Mouse (Mus musculus): ENCODE data around the gene Ccdc71. TPM values are rescaled to one million over a fixed set of nuclear protein-coding genes. Genes with fewer than 3 reads are reported as not detected.
A peak's percentile ranks its signal among the peaks of the same experiment; 100 is the strongest.

The Ccdc71 gene
- total RNA-seq, 2 experiments from 2014 or later: 15.0 to 17.7 TPM

DNA sequence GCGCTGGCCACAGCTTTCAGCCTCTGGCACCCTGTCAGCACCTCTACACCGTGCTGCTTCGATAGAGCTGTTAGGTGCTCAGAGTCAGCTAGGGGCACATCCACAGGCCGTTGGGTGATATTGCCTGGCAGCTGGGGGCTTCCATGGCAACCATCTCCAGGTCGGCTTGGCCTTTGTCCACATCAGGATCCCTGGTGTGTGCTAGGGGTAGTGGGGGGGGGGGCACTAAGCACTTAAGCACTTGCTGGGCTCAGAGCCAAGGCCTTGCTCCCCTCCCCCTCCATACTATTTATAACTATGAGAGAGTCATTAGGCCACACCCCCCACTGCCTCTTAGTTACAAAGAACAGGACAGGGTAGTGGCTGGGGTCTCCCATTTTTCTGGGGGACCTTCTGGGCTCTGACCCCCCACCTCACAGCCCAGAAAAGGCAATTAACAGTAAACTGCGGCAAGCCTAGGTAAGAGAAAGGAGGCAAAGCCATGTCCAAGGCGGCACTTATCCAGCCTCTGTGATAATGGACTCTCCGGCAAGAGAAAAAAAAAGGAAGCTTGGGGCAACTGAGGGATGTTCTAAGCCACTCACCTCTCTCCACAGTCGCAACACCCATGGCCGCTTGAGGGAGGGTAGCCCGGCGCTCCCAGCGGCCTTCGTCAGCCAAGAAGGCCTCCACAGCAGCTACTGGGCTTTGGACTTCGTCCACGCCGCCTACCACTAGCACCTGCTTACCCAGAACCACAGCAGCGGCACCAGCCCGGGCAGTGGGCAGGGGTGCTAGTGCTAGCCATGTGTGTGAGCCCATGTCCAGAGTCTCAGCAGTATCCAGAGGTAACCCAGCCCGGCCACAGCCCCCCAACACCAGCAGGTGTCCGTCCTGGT, 9.8 kb upstream of the Ccdc71 start:
- H3K27ac ChIP-seq: peak overlapping the region; percentile 31; the same call in 1 of the 2 replicates
- no peak for DNase-seq
- intact Hi-C loops (cut with DNase I): loop anchor here (10.0 kb wide), 1 partner anchor 66 kb away; no protein-coding TSS in a partner anchor
- no peak overlapping the region for H3K4me3 ChIP-seq
- no peak for TF ChIP-seq CTCF (IDR thresholded peaks at IDR 0.05)

DNA sequence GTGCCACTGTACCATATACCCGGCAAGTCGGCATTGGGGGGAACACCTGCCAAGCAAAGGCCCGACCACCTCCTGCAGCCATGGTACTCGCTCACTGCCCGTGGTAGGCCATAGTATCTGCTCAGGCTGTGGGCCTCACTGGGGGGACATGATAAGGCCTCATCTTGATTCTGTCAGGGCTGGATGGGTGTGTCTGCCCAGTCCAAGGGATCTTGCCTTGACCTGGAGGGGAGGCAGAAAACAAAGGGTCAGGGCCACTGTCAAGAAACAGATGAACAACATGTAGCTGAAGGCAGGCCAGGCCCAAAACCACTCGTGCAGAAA, 9.2 kb upstream of the Ccdc71 start:
- intact Hi-C loops (cut with DNase I): loop anchor here (10.0 kb wide), 1 partner anchor 66 kb away; no protein-coding TSS in a partner anchor
- no peak for TF ChIP-seq CTCF (IDR thresholded peaks at IDR 0.05)
- Histone ChIP-seq H3K27ac (peak overlapping the region; percentile 31; the same call in 1 of the 2 replicates), H3K4me3 (no peak overlapping the region)
- DNase-seq: no peak

- TF ChIP-seq CTCF (IDR thresholded peaks at IDR 0.05): no peak
- Histone ChIP-seq H3K4me3 (peak overlapping the region; percentile 73), H3K27ac (peak overlapping the region; percentile 79)
- DNase-seq: no peak
- intact Hi-C loops (cut with DNase I): loop anchor here (10.0 kb wide), 1 partner anchor 67 kb away; no protein-coding TSS in a partner anchor
These were observed 8.7 kb upstream of the Ccdc71 start for GRCm38 (mm10) chr9:108451519-108452160.

- intact Hi-C loops (cut with DNase I): loop anchor here (10.0 kb wide), 1 partner anchor 68 kb away; no protein-coding TSS in a partner anchor
- Histone ChIP-seq H3K27ac (peak overlapping the region; percentile 79), H3K4me3 (peak overlapping the region; percentile 73)
- TF ChIP-seq CTCF (IDR thresholded peaks at IDR 0.05): no peak; the same call in 1 of the 2 replicates
- peak; percentile 92 for DNase-seq
These were observed 7.9 kb upstream of the Ccdc71 start for GRCm38 (mm10) chr9:108452291-108452906.

- Histone ChIP-seq H3K4me3 (peak overlapping the region; percentile 73), H3K27ac (peak overlapping the region; percentile 79)
- no peak for TF ChIP-seq CTCF (IDR thresholded peaks at IDR 0.05)
These were observed 7.4 kb upstream of the Ccdc71 start for GRCm38 (mm10) chr9:108452911-108453310.

DNA sequence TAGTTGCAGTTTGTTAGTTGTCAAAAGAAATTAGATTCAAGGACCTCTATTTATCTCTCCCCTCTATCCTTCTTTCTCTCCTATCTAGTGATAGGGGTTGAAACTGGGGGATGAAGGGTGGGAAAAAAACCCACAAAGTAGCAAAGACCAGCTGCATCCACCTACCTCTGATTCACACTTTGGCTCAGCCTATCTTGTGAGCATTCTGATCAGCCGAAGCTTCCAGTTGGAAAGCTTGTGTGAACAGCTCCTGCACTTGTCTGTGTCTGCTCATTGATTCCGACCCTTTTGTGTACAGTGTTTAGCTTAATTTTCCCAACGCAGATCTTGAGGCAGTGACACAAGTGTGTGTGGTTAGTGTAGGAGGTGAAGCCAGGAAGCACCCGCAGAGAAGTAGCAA, 6.9 kb upstream of the Ccdc71 start:
- intact Hi-C loops (cut with DNase I): loop anchor here (10.0 kb wide), 1 partner anchor 69 kb away; no protein-coding TSS in a partner anchor
- Histone ChIP-seq H3K27ac (no peak overlapping the region), H3K4me3 (no peak overlapping the region)
- no peak for DNase-seq
- no peak for TF ChIP-seq CTCF (IDR thresholded peaks at IDR 0.05)

More at GRCm38 (mm10) chr9:108452911-108453310, 7.4 kb upstream of the Ccdc71 start:
- intact Hi-C loops (cut with DNase I): loop anchor here (10.0 kb wide), 1 partner anchor 68 kb away; no protein-coding TSS in a partner anchor
- no peak for DNase-seq

DNA sequence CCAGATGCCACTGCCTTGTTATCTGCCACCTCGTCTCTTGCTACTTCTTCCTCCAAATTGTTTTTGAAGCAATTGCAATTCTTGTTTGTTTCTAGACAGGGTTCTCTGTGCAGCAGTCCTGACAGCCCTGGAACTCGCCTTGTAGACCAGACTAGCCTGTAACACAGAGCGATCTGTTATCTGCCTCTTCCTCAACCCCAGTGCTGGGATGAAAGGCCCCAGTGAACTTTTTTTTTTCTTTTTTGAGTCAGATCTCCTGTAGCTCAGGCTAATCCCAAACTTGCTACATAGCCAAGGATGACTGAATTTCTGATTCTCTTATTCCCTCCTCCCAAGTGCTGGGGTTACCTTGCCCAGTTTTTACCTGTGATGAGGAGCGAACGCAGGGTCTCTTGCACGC, 5.9 kb upstream of the Ccdc71 start:
- intact Hi-C loops (cut with DNase I): loop anchor here (10.0 kb wide), 1 partner anchor 70 kb away; no protein-coding TSS in a partner anchor
- no peak for TF ChIP-seq CTCF (IDR thresholded peaks at IDR 0.05)
- Histone ChIP-seq H3K4me3 (no peak overlapping the region), H3K27ac (no peak overlapping the region)
- no peak for DNase-seq

GRCm38 (mm10) chr9:108455747-108456571, 4.4 kb upstream of the Ccdc71 start:
- H3K4me3 ChIP-seq: no peak overlapping the region
- intact Hi-C loops (cut with DNase I): loop anchor here (10.0 kb wide), 1 partner anchor 71 kb away; no protein-coding TSS in a partner anchor
- TF ChIP-seq CTCF (IDR thresholded peaks at IDR 0.05): no peak
- H3K27ac ChIP-seq: no peak overlapping the region
- no peak for DNase-seq

- no peak overlapping the region for H3K4me3 ChIP-seq
- H3K27ac ChIP-seq: no peak overlapping the region
- DNase-seq: no peak
- intact Hi-C loops (cut with DNase I): loop anchor here (10.0 kb wide), 1 partner anchor 72 kb away; no protein-coding TSS in a partner anchor
- TF ChIP-seq CTCF (IDR thresholded peaks at IDR 0.05): no peak
These were observed 3.4 kb upstream of the Ccdc71 start for GRCm38 (mm10) chr9:108456953-108457352.

GRCm38 (mm10) chr9:108459939-108460318, 398 bp upstream of the Ccdc71 start:
- Histone ChIP-seq H3K27ac (peak overlapping the region; percentile 94), H3K4me3 (peak overlapping the region; percentile 100)
- intact Hi-C loops (cut with DNase I): loop anchor here (5.0 to 10.0 kb wide), 2 partner anchors 52 to 75 kb away; no protein-coding TSS in a partner anchor
- TF ChIP-seq CTCF (IDR thresholded peaks at IDR 0.05): no peak
- DNase-seq: no peak

- no peak for DNase-seq
- peak within 1 kb of the TSS; percentile 100 for H3K4me3 ChIP-seq
- H3K27ac ChIP-seq: peak within 1 kb of the TSS; percentile 94
- intact Hi-C loops (cut with DNase I): loop anchor here (5.0 kb wide), 1 partner anchor 51 kb away; no protein-coding TSS in a partner anchor
- no peak for TF ChIP-seq CTCF (IDR thresholded peaks at IDR 0.05)
These were observed 879 bp downstream of the Ccdc71 start, which contains the start of gene Klhdc8b for GRCm38 (mm10) chr9:108461181-108461631. Klhdc8b (minus strand) TSS chr9:108461581.
